Mouse (Mus musculus) limb, embryonic 15.5 days (tissue): ENCODE measurements around the gene Ilf3. TPM values are rescaled to one million over a fixed set of nuclear protein-coding genes. Genes with fewer than 3 reads are reported as not detected.
A peak's percentile ranks its signal among the peaks of the same experiment; 100 is the strongest.

Source experiments
- ATAC-seq: fragments of 200-750 bp; cut with Nextera tagmentation; 2 replicates; pipeline ENCODE4 v1.8.0; 2017; ENCODE audit warnings: low read depth, moderate TSS enrichment; ENCODE audit not compliant: insufficient number of reproducible peaks, low FRiP score, low TSS enrichment
- H3K27ac ChIP-seq: fragments of 300-500 bp; sonication (generic); 2 replicates; pipeline ENCODE4 v1.5.1; 2015; ENCODE audit warnings: moderate library complexity, mild to moderate bottlenecking, inconsistent platforms
- H3K27me3 ChIP-seq: fragments of 300-500 bp; sonication (generic); 2 replicates; pipeline ENCODE4 v1.6.1; 2015; ENCODE audit warnings: inconsistent platforms
- H3K36me3 ChIP-seq: fragments of 300-500 bp; sonication (generic); 2 replicates; pipeline ENCODE4 v1.6.1; 2015; ENCODE audit warnings: inconsistent platforms
- H3K4me1 ChIP-seq: fragments of 300-500 bp; sonication (generic); 2 replicates; pipeline ENCODE4 v1.6.1; 2015; ENCODE audit warnings: inconsistent platforms
- H3K4me2 ChIP-seq: fragments of 300-500 bp; sonication (generic); 2 replicates; pipeline ENCODE4 v1.6.1; 2015; ENCODE audit warnings: mild to moderate bottlenecking, inconsistent platforms
- H3K4me3 ChIP-seq: fragments of 300-500 bp; sonication (generic); 2 replicates; pipeline ENCODE4 v1.5.1; 2015; ENCODE audit warnings: mild to moderate bottlenecking, inconsistent platforms
- H3K9ac ChIP-seq: fragments of 300-500 bp; sonication (generic); 2 replicates; pipeline ENCODE4 v1.6.1; 2015; ENCODE audit warnings: inconsistent platforms
- H3K9me3 ChIP-seq: fragments of 300-500 bp; sonication (generic); 2 replicates; pipeline ENCODE4 v1.6.1; 2016; ENCODE audit warnings: inconsistent platforms
- WGBS: fragments of 180-500 bp; shearing (Covaris S2); methylation state at CpG from one replicate; pipeline ENCODE4 v1.1.7; 2015; 5-methylcytosine and 5-hydroxymethylcytosine counted together
- polyA plus RNA-seq: library from polyadenylated mRNA; unstranded; fragments of >200 nt; fragmentation: Nextera tagmentation; extraction: Ambion mirVana; gene quantifications from 2 replicates; pipeline ENCODE4 v1.2.1, GENCODE M21; 2015

Ilf3 gene
- polyA plus RNA-seq, 1 experiment from 2014 or later = 174 TPM

- no peak overlapping the region for H3K27ac ChIP-seq
- WGBS = 88% methylated on average over 7 of the region's 7 CpGs
- H3K9me3 ChIP-seq = no peaks in the 10 kb centered on the region
- H3K36me3 ChIP-seq = no peaks in the 10 kb centered on the region
- no peak overlapping the region for H3K4me2 ChIP-seq
- H3K27me3 ChIP-seq = no peaks in the 10 kb centered on the region
- peaks cover 31% of the 10 kb centered on the region for H3K4me1 ChIP-seq
- no peak for ATAC-seq
- no peak overlapping the region for H3K4me3 ChIP-seq
- H3K9ac ChIP-seq = no peak overlapping the region
These were observed 64.4 kb downstream of the Ilf3 start for GRCm38 (mm10) chr9:21432066-21432465.

GRCm38 (mm10) chr9:21433766-21434165 is 66.1 kb downstream of the Ilf3 start:
- ATAC-seq = no peak
- WGBS = 94% methylated on average over 8 of the region's 8 CpGs
- no peaks in the 10 kb centered on the region for H3K9me3 ChIP-seq
- no peak overlapping the region for H3K4me3 ChIP-seq
- H3K9ac ChIP-seq = no peak overlapping the region
- H3K36me3 ChIP-seq = no peaks in the 10 kb centered on the region
- H3K4me1 ChIP-seq = peaks cover 31% of the 10 kb centered on the region
- H3K27ac ChIP-seq = peak overlapping the region; percentile 55
- no peaks in the 10 kb centered on the region for H3K27me3 ChIP-seq
- H3K4me2 ChIP-seq = no peak overlapping the region

GRCm38 (mm10) chr9:21434410-21434809 is 66.7 kb downstream of the Ilf3 start:
- Histone ChIP-seq H3K27me3 (no peaks in the 10 kb centered on the region), H3K4me3 (no peak overlapping the region), H3K9me3 (no peaks in the 10 kb centered on the region)

GRCm38 (mm10) chr9:21435777-21436635 is 68.3 kb downstream of the Ilf3 start:
- Histone ChIP-seq H3K4me2 (no peak overlapping the region), H3K9ac (no peak overlapping the region), H3K9me3 (no peaks in the 10 kb centered on the region), H3K36me3 (no peaks in the 10 kb centered on the region), H3K4me1 (peaks cover 24% of the 10 kb centered on the region), H3K4me3 (no peak overlapping the region), H3K27ac (peak overlapping the region; percentile 47; the same call in 1 of the 2 replicates), H3K27me3 (no peaks in the 10 kb centered on the region)
- WGBS = 78% methylated on average over 7 of the region's 7 CpGs
- no peak for ATAC-seq

More at GRCm38 (mm10) chr9:21434410-21434809, 66.7 kb downstream of the Ilf3 start:
- no peaks in the 10 kb centered on the region for H3K36me3 ChIP-seq
- WGBS = 91% methylated on average over 2 of the region's 2 CpGs
- peaks cover 29% of the 10 kb centered on the region for H3K4me1 ChIP-seq
- H3K4me2 ChIP-seq = no peak overlapping the region
- H3K9ac ChIP-seq = no peak overlapping the region
- H3K27ac ChIP-seq = no peak overlapping the region
- no peak for ATAC-seq

DNA sequence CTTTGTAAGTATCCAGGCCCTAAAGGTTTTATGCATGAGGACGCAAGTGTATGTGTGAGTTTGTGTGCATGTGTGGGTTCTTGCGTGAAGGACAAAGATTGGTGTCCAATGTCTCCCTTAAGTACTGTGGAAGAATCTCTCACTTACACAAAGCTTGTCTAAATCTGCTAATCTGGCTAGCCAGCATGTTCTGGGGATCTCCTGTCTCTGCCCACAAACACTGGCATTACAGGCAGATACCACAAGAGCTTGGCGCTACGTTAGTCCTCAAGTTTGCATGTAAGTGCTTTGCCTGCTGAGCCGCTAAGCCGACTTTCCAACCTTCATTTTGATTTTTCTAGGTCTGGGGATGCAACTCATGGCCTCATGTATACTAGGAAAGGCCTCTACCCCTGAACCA is 69.9 kb downstream of the Ilf3 start:
- H3K27me3 ChIP-seq = no peaks in the 10 kb centered on the region
- no peak for ATAC-seq
- 0 out of 2 replicates have a peak overlapping the region, but pooled peaks have one; percentile 51 for H3K27ac ChIP-seq
- H3K9ac ChIP-seq = no peak overlapping the region
- 89% methylated on average over 6 of the region's 6 CpGs for WGBS
- no peaks in the 10 kb centered on the region for H3K9me3 ChIP-seq
- H3K36me3 ChIP-seq = no peaks in the 10 kb centered on the region
- no peak overlapping the region for H3K4me3 ChIP-seq
- peaks cover 24% of the 10 kb centered on the region for H3K4me1 ChIP-seq
- no peak overlapping the region for H3K4me2 ChIP-seq

DNA sequence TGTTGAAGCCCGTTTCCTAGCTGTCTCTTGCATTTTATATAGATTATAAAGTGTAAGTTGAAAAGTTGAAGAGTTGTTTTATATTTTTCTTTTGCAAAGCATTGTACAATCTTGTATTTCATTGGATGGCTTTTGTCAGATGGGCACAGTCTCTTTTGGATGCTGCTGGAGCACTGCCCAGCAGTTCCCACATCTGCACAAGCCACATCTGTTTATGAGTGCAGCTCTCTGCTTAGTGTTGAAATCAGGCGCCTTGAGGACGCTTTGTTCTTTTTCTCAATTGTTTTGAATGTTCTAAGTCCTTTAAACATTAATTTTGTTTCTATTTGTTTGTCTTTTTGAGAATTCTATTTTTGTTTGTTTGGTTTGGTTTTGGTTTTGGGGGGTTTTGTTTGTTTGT is 70.5 kb downstream of the Ilf3 start:
- no peak overlapping the region for H3K9ac ChIP-seq
- ATAC-seq = no peak
- H3K27me3 ChIP-seq = no peaks in the 10 kb centered on the region
- no peak overlapping the region for H3K4me3 ChIP-seq
- H3K36me3 ChIP-seq = no peaks in the 10 kb centered on the region
- no peaks in the 10 kb centered on the region for H3K9me3 ChIP-seq
- WGBS = 36% methylated on average over 3 of the region's 3 CpGs
- peaks cover 22% of the 10 kb centered on the region for H3K4me1 ChIP-seq
- 0 out of 2 replicates have a peak overlapping the region, but pooled peaks have one; percentile 51 for H3K27ac ChIP-seq
- H3K4me2 ChIP-seq = no peak overlapping the region

GRCm38 (mm10) chr9:21439456-21439855 is 71.8 kb downstream of the Ilf3 start:
- H3K9me3 ChIP-seq = no peaks in the 10 kb centered on the region
- peaks cover 17% of the 10 kb centered on the region for H3K4me1 ChIP-seq
- H3K27me3 ChIP-seq = no peaks in the 10 kb centered on the region
- H3K4me3 ChIP-seq = no peak overlapping the region
- ATAC-seq = no peak
- 73% methylated on average over 3 of the region's 3 CpGs for WGBS
- no peak overlapping the region for H3K4me2 ChIP-seq
- H3K27ac ChIP-seq = no peak overlapping the region
- H3K9ac ChIP-seq = no peak overlapping the region
- H3K36me3 ChIP-seq = no peaks in the 10 kb centered on the region

GRCm38 (mm10) chr9:21439914-21440313 is 72.2 kb downstream of the Ilf3 start:
- no peak overlapping the region for H3K4me2 ChIP-seq
- no peak overlapping the region for H3K9ac ChIP-seq
- WGBS = 89% methylated on average over 2 of the region's 2 CpGs
- no peaks in the 10 kb centered on the region for H3K27me3 ChIP-seq
- H3K4me1 ChIP-seq = peaks cover 17% of the 10 kb centered on the region
- no peak overlapping the region for H3K27ac ChIP-seq
- no peaks in the 10 kb centered on the region for H3K9me3 ChIP-seq
- H3K36me3 ChIP-seq = no peaks in the 10 kb centered on the region
- ATAC-seq = no peak
- H3K4me3 ChIP-seq = no peak overlapping the region

DNA sequence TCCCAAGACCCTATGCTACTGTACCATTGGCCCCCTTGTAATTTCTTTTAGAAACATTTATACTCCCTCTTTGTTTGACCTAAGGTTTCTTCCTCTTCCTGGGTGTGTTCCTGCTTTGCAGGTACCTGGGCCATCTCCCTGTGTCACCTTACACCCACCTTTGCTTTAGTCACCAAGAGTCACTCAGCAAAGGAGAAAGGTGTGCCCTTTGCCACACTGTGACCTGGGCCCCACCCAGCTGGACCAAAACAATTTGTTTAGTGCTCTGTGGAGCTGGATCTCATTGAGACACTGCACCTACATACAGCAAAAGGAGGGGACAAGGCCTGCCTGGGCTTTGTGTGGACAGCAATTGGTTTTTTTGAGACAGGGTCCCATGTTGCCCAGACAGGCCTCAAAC is 72.7 kb downstream of the Ilf3 start:
- Histone ChIP-seq H3K4me2 (no peak overlapping the region), H3K4me1 (peaks cover 17% of the 10 kb centered on the region), H3K36me3 (peaks cover 3% of the 10 kb centered on the region; the same call in 1 of the 2 replicates), H3K9me3 (no peaks in the 10 kb centered on the region), H3K27me3 (no peaks in the 10 kb centered on the region), H3K4me3 (no peak overlapping the region), H3K27ac (no peak overlapping the region), H3K9ac (no peak overlapping the region)
- ATAC-seq = no peak

DNA sequence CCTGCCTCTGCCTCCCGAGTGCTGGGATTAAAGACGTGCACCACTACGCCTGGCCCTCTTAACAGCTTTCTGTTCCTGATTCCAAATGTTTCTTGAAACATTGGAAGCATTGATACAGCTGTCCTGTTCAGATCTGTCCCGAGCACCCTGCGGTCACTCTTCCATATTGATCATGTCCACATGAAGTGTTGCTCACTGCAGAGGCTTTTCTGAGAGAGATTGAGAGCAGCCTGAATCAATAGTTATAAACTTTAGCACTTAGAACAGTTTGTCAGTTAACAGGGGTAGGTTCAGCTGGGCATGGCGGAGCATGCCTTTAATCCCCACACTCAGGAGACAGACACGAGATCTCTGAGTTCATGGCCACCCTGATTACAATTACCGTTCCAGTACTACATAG is 76.2 kb downstream of the Ilf3 start:
- Histone ChIP-seq H3K9ac (no peak overlapping the region), H3K9me3 (no peaks in the 10 kb centered on the region), H3K4me3 (no peak overlapping the region), H3K4me1 (peaks cover 4% of the 10 kb centered on the region; the same call in 1 of the 2 replicates), H3K36me3 (peaks cover 7% of the 10 kb centered on the region; the same call in 1 of the 2 replicates), H3K27me3 (no peaks in the 10 kb centered on the region), H3K4me2 (no peak overlapping the region), H3K27ac (no peak overlapping the region)
- ATAC-seq = no peak
- 91% methylated on average over 8 of the region's 8 CpGs for WGBS

GRCm38 (mm10) chr9:21444574-21444973 is 76.9 kb downstream of the Ilf3 start:
- ATAC-seq = no peak
- Histone ChIP-seq H3K4me2 (no peak overlapping the region), H3K36me3 (peaks cover 7% of the 10 kb centered on the region; the same call in 1 of the 2 replicates), H3K27me3 (no peaks in the 10 kb centered on the region), H3K9ac (no peak overlapping the region), H3K4me3 (no peak overlapping the region), H3K9me3 (no peaks in the 10 kb centered on the region), H3K27ac (no peak overlapping the region), H3K4me1 (0 out of 2 replicates have a peak, but pooled peaks cover 4% of the 10 kb centered on the region)
- WGBS = 79% methylated on average over 4 of the region's 4 CpGs

DNA sequence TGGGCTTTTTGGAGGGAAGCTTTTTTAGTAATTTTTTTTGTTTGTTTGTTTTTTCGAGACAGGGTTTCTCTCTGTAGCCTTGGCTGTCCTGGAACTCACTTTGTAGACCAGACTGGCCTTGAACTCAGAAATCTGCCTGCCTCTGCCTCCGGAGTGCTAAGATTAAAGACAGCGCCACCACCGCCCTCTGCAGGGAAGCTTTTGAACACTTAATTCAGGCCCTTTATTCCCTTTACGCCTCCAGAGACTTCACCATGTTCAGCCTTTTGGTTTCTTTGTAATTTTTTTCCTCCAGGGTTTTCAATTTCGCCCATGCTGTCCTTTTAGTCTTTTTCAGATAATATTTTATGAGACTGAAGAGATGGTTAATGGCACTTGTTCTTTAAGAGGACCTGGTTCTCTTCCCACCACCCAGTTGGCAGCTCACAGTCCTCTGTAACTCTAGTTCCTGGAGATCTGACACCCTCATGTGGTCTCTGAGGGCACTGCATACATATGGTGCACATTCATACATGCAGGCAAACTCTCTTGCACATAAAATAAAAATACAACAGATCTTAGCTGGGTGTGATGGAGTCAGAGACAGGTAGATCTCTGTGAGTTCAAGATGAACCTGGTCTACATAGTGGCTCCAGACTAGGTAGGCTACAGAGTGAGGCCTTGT is 77.5 kb downstream of the Ilf3 start:
- no peak for ATAC-seq
- H3K27me3 ChIP-seq = no peaks in the 10 kb centered on the region
- H3K4me1 ChIP-seq = peaks cover 3% of the 10 kb centered on the region; the same call in 1 of the 2 replicates
- no peak overlapping the region for H3K4me3 ChIP-seq
- no peaks in the 10 kb centered on the region for H3K9me3 ChIP-seq
- H3K4me2 ChIP-seq = no peak overlapping the region
- no peak overlapping the region for H3K27ac ChIP-seq
- H3K9ac ChIP-seq = no peak overlapping the region
- H3K36me3 ChIP-seq = peaks cover 7% of the 10 kb centered on the region; the same call in 1 of the 2 replicates
- 99% methylated on average over 6 of the region's 6 CpGs for WGBS
